Mouse (Mus musculus) lung, postnatal 0 days (tissue): Measurements from ENCODE around the gene Atg10.

Source experiments
- CTCF ChIP-seq: IDR thresholded peaks from 2 replicates; pipeline ENCODE4 v1.5.1; 2016; ENCODE audit warnings: antibody characterized with exemption, mild to moderate bottlenecking
- EP300 ChIP-seq: IDR thresholded peaks from 2 replicates; pipeline ENCODE4 v1.6.1; 2016; ENCODE audit warnings: antibody characterized with exemption, mild to moderate bottlenecking, control low read depth

DNA sequence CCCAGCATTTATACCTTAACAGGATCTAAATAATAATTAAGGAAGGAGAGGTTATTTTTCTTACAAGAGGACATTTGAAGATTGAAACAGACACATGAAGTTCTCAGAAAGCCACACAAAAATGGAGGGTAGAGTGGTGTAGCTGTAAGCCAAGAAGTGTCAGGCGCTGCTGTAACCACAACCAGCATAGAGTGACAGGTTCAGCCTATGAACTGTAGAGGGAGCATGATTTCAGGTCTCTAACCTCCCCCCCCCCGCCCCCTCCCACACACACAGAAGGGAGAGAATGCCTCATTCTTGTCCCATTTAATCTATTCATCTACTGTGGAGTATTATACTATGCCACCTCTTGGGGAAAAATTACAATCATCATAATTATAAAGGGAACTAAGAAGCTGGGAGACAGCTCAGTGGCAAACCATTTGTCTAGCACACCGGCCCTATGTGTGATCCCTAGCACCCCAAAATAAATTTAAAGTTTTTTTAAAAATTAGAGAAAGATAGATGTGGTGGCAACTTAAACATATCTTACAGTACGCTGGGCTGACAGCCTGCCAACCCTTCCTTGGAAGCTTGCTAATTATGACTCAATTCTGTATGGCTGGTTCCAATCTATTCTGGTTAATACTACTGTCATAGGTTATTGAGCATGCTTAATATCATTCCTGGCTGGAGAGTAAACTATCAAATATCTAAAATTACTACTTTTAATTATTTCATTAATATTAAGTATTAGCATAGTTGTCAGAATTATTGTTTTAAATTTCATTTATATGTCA lies 68.2 kb downstream of the Atg10 start:
- no peak for TF ChIP-seq CTCF
- no peak for TF ChIP-seq EP300
